Mouse (Mus musculus): ENCODE data around the gene Itga3. TPM values are rescaled to one million over a fixed set of nuclear protein-coding genes. Genes with fewer than 3 reads are reported as not detected.

The Itga3 gene
- polyA plus RNA-seq, 1 experiment from 2014 or later, result 6.3 TPM

GRCm38 (mm10) chr11:95077956-95078355, 1.4 kb upstream of the Itga3 start:
- Histone ChIP-seq H3K9me3 (no peaks in the 10 kb centered on the region), H3K4me2 (replicated peaks) (no peak overlapping the region), H3K4me3 (no peak overlapping the region), H3K9ac (replicated peaks) (no peak overlapping the region), H3K4me1 (peaks cover 16% of the 10 kb centered on the region), H3K36me3 (no peaks in the 10 kb centered on the region), H3K27ac (replicated peaks) (no peak overlapping the region), H3K27me3 (peaks cover 72% of the 10 kb centered on the region)
- WGBS, result 60% methylated on average over 7 of the region's 7 CpGs
- no peak for ATAC-seq (ENCODE audit: low FRiP score, low read depth)

GRCm38 (mm10) chr11:95076041-95076535, 513 bp downstream of the Itga3 start:
- Histone ChIP-seq H3K27me3 (peaks cover 75% of the 10 kb centered on the region), H3K4me1 (peaks cover 16% of the 10 kb centered on the region), H3K9me3 (no peaks in the 10 kb centered on the region), H3K27ac (replicated peaks) (no peak overlapping the region; the same call in 1 of the 2 replicates), H3K4me3 (peak overlapping the region; percentile 62), H3K4me2 (replicated peaks) (peak overlapping the region; percentile 92), H3K9ac (replicated peaks) (peak overlapping the region; percentile 61), H3K36me3 (no peaks in the 10 kb centered on the region)
- under 1% methylated on average over 42 of the region's 42 CpGs for WGBS
- peak; percentile 62; the same call in 1 of the 2 replicates for ATAC-seq (ENCODE audit: low FRiP score, low read depth)

DNA sequence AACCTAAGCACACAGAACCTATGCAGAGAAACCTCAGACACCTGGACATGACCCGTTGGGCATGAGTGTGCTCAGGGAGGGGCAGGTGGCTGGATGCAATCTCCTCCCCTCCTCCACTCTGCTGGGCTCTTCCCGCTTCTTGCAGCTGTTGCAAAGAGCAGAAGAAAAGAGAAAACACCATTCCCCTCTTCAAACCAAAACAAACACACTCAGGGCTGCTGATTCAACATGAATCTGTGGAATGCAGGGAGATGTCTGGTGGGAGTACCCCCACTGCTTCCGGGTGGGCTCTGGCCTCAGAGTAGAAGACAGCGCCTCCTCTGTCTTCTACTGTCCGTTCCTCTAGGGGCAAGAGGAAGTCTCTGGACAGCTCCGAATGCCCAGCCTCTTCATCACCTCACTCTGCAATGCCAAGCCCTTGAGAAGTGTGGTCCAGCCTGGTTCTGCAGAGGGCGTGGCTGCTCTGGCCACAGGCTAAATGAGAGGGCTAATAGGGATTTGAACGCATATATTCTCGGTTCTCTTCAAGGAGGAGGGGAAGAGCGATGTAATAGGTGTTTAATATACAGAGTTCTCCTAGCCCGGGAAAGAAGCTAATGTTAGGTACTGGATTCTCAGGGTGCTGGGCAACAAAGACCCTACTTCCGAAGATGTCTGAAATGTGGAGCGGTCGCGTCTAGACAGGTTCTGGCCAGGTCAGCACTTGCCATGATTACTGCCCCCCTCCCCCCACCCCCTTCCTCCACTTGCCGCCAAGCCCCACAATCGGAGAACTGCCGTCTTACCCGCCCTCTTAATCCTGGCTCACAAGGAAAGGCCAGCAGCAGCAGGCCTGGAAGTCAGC, 1.2 kb downstream of the Itga3 start:
- Histone ChIP-seq H3K9me3 (no peaks in the 10 kb centered on the region), H3K4me1 (peaks cover 16% of the 10 kb centered on the region), H3K4me3 (peak overlapping the region; percentile 62), H3K36me3 (no peaks in the 10 kb centered on the region), H3K27me3 (peaks cover 75% of the 10 kb centered on the region), H3K9ac (replicated peaks) (peak overlapping the region; percentile 61; the same call in 1 of the 2 replicates), H3K4me2 (replicated peaks) (peak overlapping the region; percentile 92), H3K27ac (replicated peaks) (no peak overlapping the region)
- 8% methylated on average over 19 of the region's 19 CpGs for WGBS
- 0 out of 2 replicates have a peak, but pooled peaks have one; percentile 2 for ATAC-seq (ENCODE audit: low FRiP score, low read depth)

DNA sequence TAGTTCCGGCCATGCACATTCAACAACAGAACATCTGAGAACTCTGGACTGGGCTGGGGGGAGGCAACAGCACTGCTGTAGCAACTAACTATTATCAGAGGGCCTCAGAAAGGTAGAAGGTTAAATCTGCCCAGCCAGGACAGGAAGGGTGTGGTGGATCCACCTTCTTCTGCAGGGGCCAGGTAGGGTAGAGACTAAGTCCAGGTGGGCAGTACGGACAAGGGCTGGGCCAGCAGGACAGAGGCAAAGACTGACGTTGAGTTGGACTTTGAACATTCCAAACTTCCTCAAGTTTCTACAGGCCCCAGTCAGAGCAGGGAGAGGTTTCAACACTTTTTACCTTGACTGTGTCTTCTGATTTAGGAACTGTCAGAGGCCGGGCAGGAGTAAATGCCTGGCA, 1.9 kb downstream of the Itga3 start:
- Histone ChIP-seq H3K27me3 (peaks cover 69% of the 10 kb centered on the region), H3K9me3 (no peaks in the 10 kb centered on the region), H3K9ac (replicated peaks) (no peak overlapping the region), H3K27ac (replicated peaks) (no peak overlapping the region), H3K36me3 (no peaks in the 10 kb centered on the region), H3K4me1 (peaks cover 16% of the 10 kb centered on the region), H3K4me3 (no peak overlapping the region), H3K4me2 (replicated peaks) (0 out of 2 replicates have a peak overlapping the region, but pooled peaks have one; percentile 92)
- 83% methylated on average over 4 of the region's 4 CpGs for WGBS
- ATAC-seq (ENCODE audit: low FRiP score, low read depth), result no peak

- Histone ChIP-seq H3K4me2 (replicated peaks) (no peak overlapping the region), H3K9ac (replicated peaks) (no peak overlapping the region), H3K27me3 (peaks cover 61% of the 10 kb centered on the region), H3K4me1 (peaks cover 16% of the 10 kb centered on the region), H3K36me3 (no peaks in the 10 kb centered on the region), H3K9me3 (no peaks in the 10 kb centered on the region), H3K27ac (replicated peaks) (no peak overlapping the region), H3K4me3 (no peak overlapping the region)
- WGBS, result 80% methylated on average over 4 of the region's 4 CpGs
- no peak for ATAC-seq (ENCODE audit: low FRiP score, low read depth)
These were observed 2.8 kb downstream of the Itga3 start for GRCm38 (mm10) chr11:95073835-95074234.

GRCm38 (mm10) chr11:95072804-95073203, 3.8 kb downstream of the Itga3 start:
- H3K4me1 ChIP-seq, result peaks cover 16% of the 10 kb centered on the region
- no peak overlapping the region for H3K27ac ChIP-seq (replicated peaks)
- H3K27me3 ChIP-seq, result peaks cover 51% of the 10 kb centered on the region
- H3K4me2 ChIP-seq (replicated peaks), result no peak overlapping the region
- H3K4me3 ChIP-seq, result no peak overlapping the region
- no peaks in the 10 kb centered on the region for H3K36me3 ChIP-seq
- 82% methylated on average over 5 of the region's 5 CpGs for WGBS
- no peak overlapping the region for H3K9ac ChIP-seq (replicated peaks)
- no peak for ATAC-seq (ENCODE audit: low FRiP score, low read depth)
- H3K9me3 ChIP-seq, result no peaks in the 10 kb centered on the region

DNA sequence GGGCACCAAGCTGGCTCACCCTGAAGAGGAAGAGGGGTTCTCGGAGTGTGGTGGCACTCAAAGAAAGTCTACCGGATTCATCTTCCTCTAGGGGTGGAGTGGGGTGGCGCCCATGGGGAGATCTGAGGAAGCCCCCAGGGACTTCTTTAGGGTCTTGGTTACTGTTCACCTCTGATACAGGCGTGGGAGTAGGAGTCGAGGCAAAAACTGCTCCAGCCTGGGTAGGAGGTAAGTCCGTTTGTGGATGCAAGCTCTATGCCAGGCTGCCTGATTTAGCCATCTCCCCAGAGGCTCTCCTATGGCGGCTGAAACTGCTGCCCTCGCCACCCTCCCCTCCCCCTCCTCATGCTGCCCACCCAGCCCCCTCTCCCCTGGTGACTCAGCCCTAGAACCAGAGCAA, 4.5 kb downstream of the Itga3 start:
- no peak for ATAC-seq (ENCODE audit: low FRiP score, low read depth)
- Histone ChIP-seq H3K4me2 (replicated peaks) (no peak overlapping the region), H3K4me3 (no peak overlapping the region), H3K27me3 (peaks cover 44% of the 10 kb centered on the region), H3K4me1 (peaks cover 16% of the 10 kb centered on the region), H3K36me3 (no peaks in the 10 kb centered on the region), H3K9ac (replicated peaks) (no peak overlapping the region), H3K27ac (replicated peaks) (no peak overlapping the region), H3K9me3 (no peaks in the 10 kb centered on the region)
- WGBS, result 74% methylated on average over 7 of the region's 8 CpGs

DNA sequence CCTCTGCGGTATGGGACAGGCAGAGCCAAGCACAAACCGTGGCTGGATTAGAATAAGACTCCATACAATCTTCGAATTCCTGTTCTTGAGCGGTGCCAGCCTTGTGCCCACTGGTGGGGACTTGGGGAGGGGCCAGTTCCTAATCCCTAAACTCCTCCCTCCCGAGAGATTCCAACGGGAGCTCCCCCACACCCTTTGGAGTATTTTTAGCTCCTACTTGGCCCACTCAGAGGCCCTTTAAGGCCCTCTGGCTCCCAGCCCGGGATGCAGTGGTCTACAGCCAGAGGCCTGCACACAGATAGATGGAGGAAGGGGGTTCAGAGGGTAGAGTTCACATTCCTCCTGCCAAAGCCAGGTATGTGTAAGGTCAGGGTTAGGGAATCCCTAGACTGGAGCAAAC, 5.3 kb downstream of the Itga3 start:
- WGBS, result 60% methylated on average over 7 of the region's 7 CpGs
- no peak for ATAC-seq (ENCODE audit: low FRiP score, low read depth)

GRCm38 (mm10) chr11:95070140-95071107, 6.2 kb downstream of the Itga3 start:
- Histone ChIP-seq H3K27ac (replicated peaks) (no peak overlapping the region), H3K4me3 (no peak overlapping the region), H3K4me2 (replicated peaks) (no peak overlapping the region), H3K4me1 (peaks cover 2% of the 10 kb centered on the region; the same call in 1 of the 2 replicates), H3K9me3 (no peaks in the 10 kb centered on the region), H3K27me3 (peaks cover 27% of the 10 kb centered on the region), H3K9ac (replicated peaks) (no peak overlapping the region), H3K36me3 (no peaks in the 10 kb centered on the region)
- 73% methylated on average over 8 of the region's 8 CpGs for WGBS
- no peak for ATAC-seq (ENCODE audit: low FRiP score, low read depth)

More for the DNA sequence above, 5.3 kb downstream of the Itga3 start:
- no peak overlapping the region for H3K9ac ChIP-seq (replicated peaks)
- no peak overlapping the region for H3K4me2 ChIP-seq (replicated peaks)
- no peak overlapping the region for H3K4me3 ChIP-seq
- H3K9me3 ChIP-seq, result no peaks in the 10 kb centered on the region
- H3K36me3 ChIP-seq, result no peaks in the 10 kb centered on the region
- H3K27ac ChIP-seq (replicated peaks), result no peak overlapping the region
- H3K27me3 ChIP-seq, result peaks cover 35% of the 10 kb centered on the region
- H3K4me1 ChIP-seq, result peaks cover 11% of the 10 kb centered on the region

GRCm38 (mm10) chr11:95069226-95069957, 7.2 kb downstream of the Itga3 start:
- H3K4me1 ChIP-seq, result no peaks in the 10 kb centered on the region
- H3K9ac ChIP-seq (replicated peaks), result no peak overlapping the region

GRCm38 (mm10) chr11:95056768-95057501, 19.7 kb downstream of the Itga3 start:
- H3K9ac ChIP-seq (replicated peaks), result no peak overlapping the region
- no peak for ATAC-seq (ENCODE audit: low FRiP score, low read depth)
- no peaks in the 10 kb centered on the region for H3K9me3 ChIP-seq
- 17% methylated on average over 19 of the region's 19 CpGs for WGBS
- no peak overlapping the region for H3K4me3 ChIP-seq
- H3K36me3 ChIP-seq, result no peaks in the 10 kb centered on the region
- peak overlapping the region; percentile 34 for H3K4me2 ChIP-seq (replicated peaks)
- H3K27ac ChIP-seq (replicated peaks), result no peak overlapping the region
- peaks cover 5% of the 10 kb centered on the region; the same call in 1 of the 2 replicates for H3K4me1 ChIP-seq
- peaks cover 27% of the 10 kb centered on the region for H3K27me3 ChIP-seq

More at GRCm38 (mm10) chr11:95069226-95069957, 7.2 kb downstream of the Itga3 start:
- no peak overlapping the region for H3K4me2 ChIP-seq (replicated peaks)
- ATAC-seq (ENCODE audit: low FRiP score, low read depth), result no peak
- H3K4me3 ChIP-seq, result no peak overlapping the region
- H3K27ac ChIP-seq (replicated peaks), result no peak overlapping the region
- H3K9me3 ChIP-seq, result no peaks in the 10 kb centered on the region
- H3K36me3 ChIP-seq, result no peaks in the 10 kb centered on the region
- WGBS, result 86% methylated on average over 10 of the region's 10 CpGs
- peaks cover 16% of the 10 kb centered on the region for H3K27me3 ChIP-seq
